Mouse (Mus musculus) midbrain, postnatal 0 days (tissue): ENCODE results near the gene Dld. TPM values are rescaled to one million over a fixed set of nuclear protein-coding genes. Genes with fewer than 3 reads are reported as not detected.

Experiments
- ATAC-seq: fragments of 200-750 bp; cut with Nextera tagmentation; 2 replicates; pipeline ENCODE4 v1.8.0; 2017; ENCODE audit warnings: moderate number of reproducible peaks, mild to moderate bottlenecking, moderate TSS enrichment, moderate library complexity; ENCODE audit not compliant: low FRiP score
- DNase-seq: peaks from one replicate; pipeline ENCODE4 v3.0.0-alpha.2; 2015; ENCODE audit warnings: low spot score
- H3K27ac ChIP-seq: fragments of 300-500 bp; sonication (generic); 2 replicates; pipeline ENCODE4 v1.5.1; 2014; ENCODE audit warnings: low read depth, mild to moderate bottlenecking, low read length, mixed read lengths
- H3K27me3 ChIP-seq: fragments of 300-500 bp; sonication (generic); 2 replicates; pipeline ENCODE4 v1.6.1; 2014; ENCODE audit warnings: low read length, control low read depth, mixed read lengths; ENCODE audit not compliant: insufficient read depth
- H3K36me3 ChIP-seq: fragments of 300-500 bp; sonication (generic); 2 replicates; pipeline ENCODE4 v1.6.1; 2014; ENCODE audit warnings: low read length, control low read depth, mixed read lengths; ENCODE audit not compliant: insufficient read depth
- H3K4me1 ChIP-seq: fragments of 300-500 bp; sonication (generic); 2 replicates; pipeline ENCODE4 v1.6.1; 2014; ENCODE audit warnings: mild to moderate bottlenecking, control low read depth, antibody characterized with exemption, low read length, mixed read lengths; ENCODE audit not compliant: insufficient read depth
- H3K4me2 ChIP-seq: fragments of 300-500 bp; sonication (generic); 2 replicates; pipeline ENCODE4 v1.6.1; 2014; ENCODE audit warnings: low read depth, mild to moderate bottlenecking, low read length, mixed read lengths; ENCODE audit not compliant: poor library complexity, severe bottlenecking
- H3K4me3 ChIP-seq: fragments of 300-500 bp; sonication (generic); 2 replicates; pipeline ENCODE4 v1.5.1; 2014; ENCODE audit warnings: low read depth, mild to moderate bottlenecking, low read length, moderate library complexity
- H3K9ac ChIP-seq: fragments of 300-500 bp; sonication (generic); replicated peaks from 2 replicates; pipeline ENCODE4 v1.6.1; 2014; ENCODE audit warnings: mild to moderate bottlenecking, low read length, moderate library complexity, mixed read lengths; ENCODE audit not compliant: poor library complexity, severe bottlenecking
- H3K9me3 ChIP-seq: fragments of 300-500 bp; sonication (generic); 2 replicates; pipeline ENCODE4 v1.6.1; 2016; ENCODE audit warnings: low read length, control low read depth
- CTCF ChIP-seq: IDR thresholded peaks from 2 replicates; pipeline ENCODE4 v1.5.1; 2016; ENCODE audit warnings: antibody characterized with exemption, mild to moderate bottlenecking
- WGBS: fragments of 180-500 bp; shearing (Covaris S2); extraction: QIAGEN DNeasy Blood & Tissue Kit; methylation state at CpG from one replicate; pipeline ENCODE4 v1.1.7; 2014; 5-methylcytosine and 5-hydroxymethylcytosine counted together
- polyA plus RNA-seq: library from polyadenylated mRNA; unstranded; fragments of >200 nt; fragmentation: Nextera tagmentation; extraction: Ambion mirVana; gene quantifications from 2 replicates; pipeline ENCODE4 v1.2.1, GENCODE M21; 2015
- total RNA-seq: library from RNA; depleted of rRNA; stranded (reverse); fragments of >200 nt; gene quantifications from 2 replicates; pipeline ENCODE4 v1.2.3, GENCODE M21; 2014; rRNA removed

Dld gene
- total RNA-seq (41.0 and 62.3 TPM in 2 replicates), polyA plus RNA-seq (113 and 122 TPM in 2 replicates)

GRCm38 (mm10) chr12:31350944-31351928, at the start of gene Dld:
TSS of gene Dld (minus strand) at chr12:31351453.
- ATAC-seq: peak; percentile 100
- H3K9me3 ChIP-seq: no peaks in the 10 kb centered on the region
- WGBS: 6% methylated on average over 64 of the region's 66 CpGs
- peak within 1 kb of the TSS; percentile 62 for H3K4me2 ChIP-seq
- H3K27me3 ChIP-seq: no peaks in the 10 kb centered on the region
- peaks cover 4% of the 10 kb centered on the region for H3K36me3 ChIP-seq
- TF ChIP-seq CTCF: peak; percentile 29; the same call in 1 of the 2 replicates
- H3K4me1 ChIP-seq: peaks cover 4% of the 10 kb centered on the region
- H3K4me3 ChIP-seq: peak within 1 kb of the TSS; percentile 98
- peak within 1 kb of the TSS; percentile 83 for H3K27ac ChIP-seq
- peak within 1 kb of the TSS; percentile 94 for H3K9ac ChIP-seq
- peak; percentile 97 for DNase-seq

GRCm38 (mm10) chr12:31400821-31401220, 49.6 kb upstream of the Dld start:
- Histone ChIP-seq H3K9me3 (no peaks in the 10 kb centered on the region), H3K36me3 (no peaks in the 10 kb centered on the region), H3K27ac (no peak overlapping the region), H3K4me1 (no peaks in the 10 kb centered on the region), H3K27me3 (no peaks in the 10 kb centered on the region), H3K4me3 (no peak overlapping the region), H3K9ac (no peak overlapping the region), H3K4me2 (no peak overlapping the region)
- WGBS: 90% methylated on average over 1 of the region's 1 CpGs
- ATAC-seq: no peak
- TF ChIP-seq CTCF: no peak
- DNase-seq: no peak

- H3K4me1 ChIP-seq: no peaks in the 10 kb centered on the region
- no peak overlapping the region for H3K27ac ChIP-seq
- ATAC-seq: no peak
- no peak overlapping the region for H3K4me3 ChIP-seq
- TF ChIP-seq CTCF: no peak
- no peaks in the 10 kb centered on the region for H3K9me3 ChIP-seq
- no peak overlapping the region for H3K9ac ChIP-seq
- 88% methylated on average over 4 of the region's 4 CpGs for WGBS
- DNase-seq: no peak
- no peaks in the 10 kb centered on the region for H3K27me3 ChIP-seq
- H3K36me3 ChIP-seq: no peaks in the 10 kb centered on the region
- H3K4me2 ChIP-seq: no peak overlapping the region
These were observed 46.5 kb upstream of the Dld start for GRCm38 (mm10) chr12:31397709-31398108.

GRCm38 (mm10) chr12:31395895-31396294, 44.6 kb upstream of the Dld start:
- H3K36me3 ChIP-seq: no peaks in the 10 kb centered on the region
- DNase-seq (no peak), ATAC-seq (no peak)
- no peak overlapping the region for H3K4me3 ChIP-seq
- 100% methylated on average over 1 of the region's 1 CpGs for WGBS
- H3K9ac ChIP-seq: no peak overlapping the region
- H3K9me3 ChIP-seq: no peaks in the 10 kb centered on the region
- no peak for TF ChIP-seq CTCF
- H3K27ac ChIP-seq: no peak overlapping the region
- no peaks in the 10 kb centered on the region for H3K27me3 ChIP-seq
- no peaks in the 10 kb centered on the region for H3K4me1 ChIP-seq
- H3K4me2 ChIP-seq: no peak overlapping the region

GRCm38 (mm10) chr12:31391696-31392095, 40.4 kb upstream of the Dld start:
- Histone ChIP-seq H3K9me3 (no peaks in the 10 kb centered on the region), H3K9ac (no peak overlapping the region), H3K4me2 (no peak overlapping the region), H3K27me3 (no peaks in the 10 kb centered on the region), H3K4me1 (no peaks in the 10 kb centered on the region), H3K27ac (no peak overlapping the region), H3K4me3 (no peak overlapping the region), H3K36me3 (no peaks in the 10 kb centered on the region)
- no peak for TF ChIP-seq CTCF
- ATAC-seq: no peak
- WGBS: 92% methylated on average over 12 of the region's 12 CpGs
- no peak for DNase-seq

GRCm38 (mm10) chr12:31390571-31390970, 39.3 kb upstream of the Dld start, which contains the start of gene Slc26a3:
TSS of gene Slc26a3 (plus strand) at chr12:31390871.
- no peaks in the 10 kb centered on the region for H3K9me3 ChIP-seq
- no peak within 1 kb of the TSS for H3K4me2 ChIP-seq
- no peak within 1 kb of the TSS for H3K9ac ChIP-seq
- no peak for TF ChIP-seq CTCF
- DNase-seq (no peak), ATAC-seq (no peak)
- 83% methylated on average over 3 of the region's 3 CpGs for WGBS
- no peak within 1 kb of the TSS for H3K4me3 ChIP-seq
- H3K27ac ChIP-seq: no peak within 1 kb of the TSS
- no peaks in the 10 kb centered on the region for H3K4me1 ChIP-seq
- H3K36me3 ChIP-seq: no peaks in the 10 kb centered on the region
- H3K27me3 ChIP-seq: no peaks in the 10 kb centered on the region
